Mouse (Mus musculus) urinary bladder, adult 18-20 months (tissue): ENCODE measurements around the gene Sumo3.

ENCODE experiments used
- DNase-seq, 2 experiments: peaks; one replicate each; pipeline ENCODE4 v3.0.0; 2022; ENCODE audit warnings: low spot score in 2 of 2, mixed read lengths in 2 of 2

The Sumo3 gene

DNA sequence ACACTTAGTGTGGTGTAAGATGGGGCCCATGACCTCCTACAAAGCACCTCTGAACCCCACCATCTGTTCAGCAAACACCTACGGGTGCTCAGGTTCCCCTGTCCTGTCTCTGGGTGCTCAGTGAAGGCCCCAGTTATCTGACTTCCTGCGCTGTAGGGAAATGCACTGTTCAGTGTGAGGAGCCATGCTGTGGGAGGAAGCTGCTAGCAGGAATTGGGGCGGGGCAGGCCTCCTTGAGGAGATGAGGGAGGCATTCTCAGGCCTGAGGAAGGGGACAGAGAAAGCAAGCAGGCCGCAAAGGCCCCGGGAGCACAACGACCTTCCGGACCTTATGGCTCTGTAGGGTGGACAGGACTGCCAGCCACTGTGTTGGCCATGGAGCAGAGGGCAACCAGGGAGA is 16.8 kb upstream of the Sumo3 start:
- DNase-seq = no peak

DNA sequence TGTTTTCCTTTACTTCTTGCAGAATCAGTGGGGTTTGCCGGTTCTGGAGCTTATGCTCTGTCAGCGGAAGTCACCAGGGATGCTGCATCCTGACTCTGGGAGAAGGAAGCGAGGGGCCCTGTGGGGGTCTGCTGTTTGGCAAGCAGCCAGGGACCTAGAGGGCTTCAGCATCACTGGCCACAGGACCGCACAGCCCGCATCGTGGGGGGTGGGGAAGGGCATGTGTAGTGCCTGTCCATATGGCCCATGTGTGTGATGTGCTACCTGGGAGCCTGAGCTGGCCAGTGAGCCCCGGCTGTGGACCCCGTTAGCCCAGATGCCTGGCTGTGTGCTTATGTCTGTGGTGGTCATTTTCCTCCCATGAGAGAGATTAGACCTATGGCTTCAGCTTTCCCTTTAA is 16.1 kb upstream of the Sumo3 start:
- no peak for DNase-seq

DNA sequence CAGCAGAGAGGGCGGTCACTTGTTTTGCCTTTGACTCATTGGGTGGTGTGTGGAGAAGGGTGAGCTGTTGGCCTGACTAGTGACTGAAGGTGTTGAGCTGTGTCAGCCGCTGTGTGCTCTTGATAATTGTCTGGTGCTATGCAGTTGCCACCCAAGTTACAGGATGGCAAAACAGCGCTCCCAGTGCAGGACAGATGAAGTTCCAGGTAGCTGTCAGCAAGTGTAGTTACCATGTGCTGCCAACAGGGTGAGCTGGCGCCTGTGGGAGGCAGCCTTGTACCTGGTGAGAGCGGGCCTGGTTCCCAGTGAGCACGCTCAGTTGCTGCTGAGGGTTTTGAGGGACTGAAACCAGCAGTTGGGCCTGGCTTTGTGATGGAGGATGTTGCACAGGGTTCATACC is 15.1 kb upstream of the Sumo3 start:
- no peak for DNase-seq

- DNase-seq = no peak
Observed at GRCm38 (mm10) chr10:77591546-77591945, 14.4 kb upstream of the Sumo3 start.

- DNase-seq = no peak
Observed at GRCm38 (mm10) chr10:77596060-77596459, 9.8 kb upstream of the Sumo3 start.

DNA sequence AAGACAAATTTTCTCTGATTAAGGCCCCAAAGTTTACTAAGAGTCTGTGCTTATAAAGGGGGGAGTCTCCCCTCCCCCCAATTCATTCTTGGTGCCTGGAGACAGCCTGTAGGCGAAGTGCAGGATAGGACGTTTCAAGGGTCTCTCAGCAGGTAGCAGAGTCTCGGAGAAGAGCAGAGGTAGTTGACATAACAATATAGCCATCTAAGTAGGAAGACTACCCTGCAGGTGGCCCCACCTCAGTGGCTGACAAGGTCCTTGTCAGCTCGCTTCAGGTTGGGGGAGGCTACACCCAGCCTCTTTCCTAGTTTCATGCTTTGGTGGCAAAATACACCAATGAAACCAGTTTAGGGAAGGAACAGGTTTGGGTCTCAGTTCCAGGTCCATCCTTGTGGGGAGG is 2.9 kb upstream of the Sumo3 start:
- no peak for DNase-seq

GRCm38 (mm10) chr10:77604111-77604510 is 1.8 kb upstream of the Sumo3 start:
- DNase-seq = no peak

DNA sequence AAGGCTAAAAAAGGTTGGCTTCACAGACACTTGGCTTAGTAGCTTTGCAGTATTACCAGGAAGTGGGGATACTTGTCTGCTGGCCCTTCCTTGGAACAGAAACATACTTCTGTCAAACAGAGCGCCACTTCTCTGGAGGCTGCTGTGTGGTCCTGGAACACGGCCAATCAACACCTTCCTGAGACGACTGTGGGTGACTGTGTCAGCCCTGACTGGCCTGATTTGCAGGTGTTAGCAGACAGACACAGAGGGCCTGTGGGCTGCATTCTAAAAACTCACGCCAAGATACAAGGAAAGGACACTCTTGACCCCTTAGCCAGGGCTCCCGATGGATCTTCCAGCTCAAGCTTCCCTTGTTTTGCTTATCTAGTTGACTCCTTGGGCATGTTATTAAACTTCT is 939 bp upstream of the Sumo3 start:
- DNase-seq = no peak

DNA sequence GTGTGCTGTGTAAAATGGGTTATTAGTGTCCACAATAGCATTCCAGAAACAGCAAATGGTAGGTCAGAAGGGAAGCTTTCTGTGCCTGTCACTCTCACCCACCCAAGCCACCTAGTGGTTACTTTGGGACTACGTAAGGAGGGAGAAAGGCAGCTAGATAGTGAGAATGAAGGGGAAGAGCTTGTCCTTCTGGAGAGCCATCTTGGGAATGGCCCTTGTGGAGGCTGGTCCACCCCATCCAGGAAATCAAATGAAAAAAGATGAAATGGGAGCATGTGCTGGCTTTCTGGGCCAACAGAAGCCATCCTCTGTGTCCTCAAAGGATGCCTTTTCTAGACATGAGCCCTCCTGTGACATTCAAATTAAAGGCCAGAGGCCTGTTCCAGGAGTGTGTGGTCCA is 529 bp upstream of the Sumo3 start:
- no peak for DNase-seq

DNA sequence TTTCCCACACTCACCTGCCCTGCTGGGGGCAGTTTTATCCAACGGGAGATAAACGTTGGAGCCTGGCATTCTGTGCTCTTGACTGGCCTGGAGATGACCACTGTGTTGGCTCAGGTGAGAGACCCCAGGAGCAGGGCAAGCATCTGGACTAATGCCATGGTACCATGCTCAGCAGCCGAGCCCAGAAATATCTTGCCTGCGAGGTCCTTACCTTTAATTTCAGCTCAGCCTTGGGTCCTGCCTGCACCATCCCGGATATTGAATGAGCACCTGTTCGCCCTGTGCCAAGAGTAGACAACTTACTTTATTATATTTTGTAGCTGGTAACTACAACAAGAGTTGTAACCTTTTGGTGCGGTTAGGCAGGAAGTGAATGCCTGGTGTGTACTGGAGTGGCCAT is 958 bp downstream of the Sumo3 start:
- DNase-seq = peak in 1 of 2 experiments; percentile 18

DNA sequence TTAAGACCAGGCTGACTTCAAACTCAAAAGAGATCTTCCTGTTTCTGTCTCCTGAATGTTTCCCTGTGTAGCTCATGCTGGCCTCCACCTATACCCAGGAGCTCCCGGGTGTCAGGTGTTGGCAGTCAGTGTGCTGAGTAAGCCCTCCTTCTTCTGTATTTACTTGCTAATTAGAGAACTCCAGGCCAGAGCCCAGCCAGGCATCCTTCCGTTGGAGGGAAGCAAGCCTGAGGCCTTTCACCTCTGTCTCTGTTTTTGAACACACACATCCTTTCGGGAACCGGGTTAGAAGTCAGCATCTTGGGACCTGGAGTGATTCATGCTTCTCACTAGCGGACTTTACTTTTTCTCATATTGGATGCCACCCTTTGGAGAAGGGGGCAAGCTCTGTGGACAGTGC is 1.5 kb downstream of the Sumo3 start:
- no peak for DNase-seq

DNA sequence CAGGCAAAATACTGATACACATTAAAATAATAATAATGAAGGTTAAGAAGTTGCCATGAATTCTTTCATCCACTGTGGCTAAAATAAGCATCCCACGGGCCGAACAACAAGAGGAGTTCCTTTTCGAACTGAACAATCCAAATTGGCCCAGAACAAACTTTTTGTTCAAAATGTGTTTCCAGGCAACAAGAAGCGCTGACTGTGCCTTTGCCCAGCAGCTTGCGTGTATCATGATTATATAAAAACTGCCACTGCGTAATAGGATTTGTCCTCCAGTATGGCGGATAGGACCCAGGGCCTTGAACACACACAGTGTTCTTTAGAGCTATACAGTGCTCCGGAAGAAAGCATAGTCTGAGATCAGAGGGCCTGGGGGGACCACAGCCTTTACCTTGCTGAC is 2.7 kb downstream of the Sumo3 start:
- no peak for DNase-seq

GRCm38 (mm10) chr10:77610221-77610961 is 4.5 kb downstream of the Sumo3 start:
- DNase-seq = no peak

GRCm38 (mm10) chr10:77613409-77613808 is 7.5 kb downstream of the Sumo3 start:
- peak in 1 of 2 experiments; percentile 14 for DNase-seq

- DNase-seq = no peak
Observed at GRCm38 (mm10) chr10:77615647-77616046, 9.8 kb downstream of the Sumo3 start.

DNA sequence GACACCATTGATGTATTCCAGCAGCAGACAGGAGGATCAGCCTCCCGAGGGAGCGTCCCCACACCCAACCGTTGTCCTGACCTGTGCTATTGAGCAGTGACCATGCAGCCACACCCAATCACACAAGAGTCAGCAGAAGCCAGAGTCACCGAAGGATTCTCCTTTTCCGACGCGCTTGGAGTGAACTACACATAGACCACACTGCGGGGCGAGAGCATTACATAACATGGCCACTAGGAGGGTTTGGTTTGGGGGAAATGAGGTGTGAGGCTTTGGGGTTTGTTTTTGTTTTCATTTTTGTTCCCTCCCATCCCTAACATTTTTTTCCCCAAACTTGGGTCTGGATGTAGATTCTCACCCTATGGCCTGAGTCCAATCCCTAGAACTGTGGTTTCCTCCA is 10.3 kb downstream of the Sumo3 start:
- DNase-seq = no peak

DNA sequence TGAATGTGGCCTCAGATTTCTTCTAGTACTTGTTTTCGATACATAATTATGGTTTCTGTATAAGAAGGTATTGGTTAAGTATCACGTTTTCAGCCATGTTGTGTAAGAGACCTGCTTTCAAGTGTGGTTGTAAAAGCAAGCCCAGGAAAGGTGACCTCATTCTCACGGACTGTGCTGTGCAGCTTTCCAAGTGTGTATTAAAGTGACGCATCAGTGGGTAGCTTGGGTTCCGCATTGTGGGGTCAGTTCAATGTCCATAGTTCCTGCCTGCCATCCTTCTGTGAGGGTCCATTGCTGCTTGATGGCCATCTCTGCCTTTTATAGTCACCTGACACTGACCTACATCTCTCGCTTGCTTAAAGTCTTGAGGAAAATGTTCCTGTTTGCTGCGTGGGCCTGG is 11.0 kb downstream of the Sumo3 start:
- no peak for DNase-seq

DNA sequence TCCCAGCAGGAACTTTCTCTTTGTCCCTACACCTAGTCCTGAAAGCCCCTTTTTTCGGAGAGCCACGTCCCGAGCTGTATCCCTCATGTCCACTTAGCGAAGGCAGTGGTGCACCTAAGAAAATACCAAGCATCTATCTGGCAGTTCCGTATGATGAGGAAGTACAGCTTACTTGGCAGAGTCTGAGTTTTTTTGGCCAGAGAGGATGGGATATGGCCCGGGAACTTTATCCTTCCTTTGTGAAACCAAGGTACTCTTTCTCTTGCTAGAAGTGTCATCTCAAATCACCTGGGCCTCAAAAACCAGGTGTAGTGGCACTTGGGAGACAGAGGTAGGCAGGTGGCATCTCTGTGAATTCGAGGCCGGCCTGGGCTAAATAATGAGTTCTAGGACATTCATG is 15.6 kb downstream of the Sumo3 start:
- DNase-seq = no peak

DNA sequence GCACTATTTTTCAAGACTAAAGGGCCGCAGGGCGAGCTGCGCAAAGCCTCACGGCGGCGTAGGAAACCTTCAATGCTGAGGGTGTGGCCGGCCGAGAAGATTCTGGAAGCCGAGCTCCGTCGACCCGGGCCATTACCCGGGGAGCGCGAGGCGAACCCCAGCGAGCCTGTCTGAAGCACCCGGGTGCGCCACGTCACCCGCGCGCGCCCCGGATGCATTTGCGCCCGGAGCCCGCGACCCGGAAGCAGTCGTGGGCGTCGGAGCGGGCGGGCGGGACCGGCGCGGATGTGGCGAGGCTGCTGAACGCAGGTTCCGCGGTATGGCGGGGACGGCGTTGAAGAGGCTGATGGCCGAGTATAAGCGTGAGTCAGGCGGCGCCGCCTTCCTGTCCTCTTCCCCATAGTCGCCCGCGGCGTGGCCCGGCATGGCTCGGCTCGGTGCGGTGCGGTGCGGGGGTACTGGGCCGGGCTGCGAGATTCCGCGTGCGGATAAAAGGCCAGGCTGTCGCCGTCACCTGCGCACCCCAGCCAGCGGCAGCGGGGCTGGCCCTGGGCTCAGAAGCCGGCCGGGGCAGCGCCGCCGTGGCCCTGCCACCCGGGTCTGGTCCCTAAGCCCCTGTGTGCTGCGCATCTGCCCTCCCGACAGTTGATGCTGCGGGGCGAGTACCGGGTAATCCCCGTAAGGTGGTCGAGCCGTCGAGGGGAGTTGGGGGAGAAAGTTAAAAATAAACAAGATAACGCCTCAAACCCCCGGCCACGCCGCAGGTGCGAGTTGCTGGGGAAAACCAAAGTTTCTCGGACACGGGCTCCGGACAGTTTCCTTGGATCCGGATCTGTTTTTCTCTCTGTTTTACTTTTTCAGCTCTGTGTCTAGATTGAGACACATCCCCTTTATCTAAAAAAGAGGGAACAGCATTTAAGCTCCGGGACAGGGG is 16.4 kb downstream of the Sumo3 start, which contains the start of gene Ube2g2:
Gene Ube2g2, plus strand, starts transcription at position 221 of the 934 bp plus-strand sequence.
- peak; percentile 88 to 92 for DNase-seq

DNA sequence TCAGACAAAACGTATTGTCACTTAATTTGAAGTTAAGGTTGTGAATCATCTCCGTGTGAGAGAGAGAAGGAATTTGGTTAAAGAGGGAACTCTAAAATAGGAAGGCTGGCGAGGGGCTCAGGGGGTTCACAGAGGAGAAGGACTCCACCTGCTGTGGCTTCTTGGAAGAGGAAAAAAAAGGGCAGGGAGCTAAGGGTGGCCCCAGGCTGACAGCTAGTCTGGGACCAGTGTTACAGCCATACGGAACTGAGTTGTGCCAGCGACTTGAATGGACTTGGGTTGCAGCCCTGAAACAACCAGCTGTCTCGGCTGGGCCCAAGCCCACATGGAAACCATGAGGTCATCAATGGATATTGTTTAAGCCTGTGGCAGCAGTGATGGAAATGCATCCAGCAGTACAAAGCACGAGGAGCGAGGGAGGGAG is 17.2 kb downstream of the Sumo3 start:
- DNase-seq = peak in 1 of 2 experiments; percentile 20

- DNase-seq = no peak
Observed at GRCm38 (mm10) chr10:77623639-77624400, 17.9 kb downstream of the Sumo3 start.

- peak in 1 of 2 experiments; percentile 67 for DNase-seq
Observed at GRCm38 (mm10) chr10:77624570-77624995, 18.7 kb downstream of the Sumo3 start.
